ENCODE assay signal across 13 mouse cellular contexts in genomic region chr10:66470684-66471083, GRCm38 (mm10).
DNase-seq lines count a peak whose midpoint lies in the region; ATAC-seq and TF ChIP-seq lines count a peak whose summit lies in the region.
"Had no signal": no experiment of that assay in that cellular context is flagged by ENCODE, and none has a peak within 500 bp of the region (broad histone marks: within the 10 kb centered on the region; RNA-seq: fewer than 3 reads in every experiment).

No protein-coding gene starts in this region.

- peak; percentile 88 for ATAC-seq in forebrain, embryonic 13.5 days
- no peak for ATAC-seq in midbrain, postnatal 0 days (ENCODE audit: low FRiP score)
- no peak for ATAC-seq in midbrain, embryonic 13.5 days
- ATAC-seq in CD4-positive, CD25-positive, alpha-beta regulatory T cell, adult 4 months = no peak
- ATAC-seq: liver, embryonic 12.5 days had no signal

- H3K36me3 ChIP-seq in forebrain, embryonic 13.5 days (ENCODE audit: poor library complexity, severe bottlenecking) = no peaks in the 10 kb centered on the region
- no peaks in the 10 kb centered on the region for H3K36me3 ChIP-seq in forebrain, embryonic 10.5 days (replicated peaks)
- H3K36me3 ChIP-seq in midbrain, postnatal 0 days (ENCODE audit: insufficient read depth, low read length) = no peaks in the 10 kb centered on the region
- no peaks in the 10 kb centered on the region for H3K36me3 ChIP-seq in midbrain, embryonic 13.5 days
- H3K36me3 ChIP-seq: liver, embryonic 12.5 days had no signal

- H3K27ac ChIP-seq in forebrain, embryonic 13.5 days = no peak overlapping the region
- no peak overlapping the region for H3K27ac ChIP-seq in forebrain, embryonic 10.5 days
- H3K27ac ChIP-seq in midbrain, postnatal 0 days (ENCODE audit: low read depth, low read length) = no peak overlapping the region
- H3K27ac ChIP-seq in midbrain, embryonic 13.5 days = no peak overlapping the region
- H3K27ac ChIP-seq: liver, embryonic 12.5 days had no signal

- peak overlapping the region; percentile 21 for H3K4me2 ChIP-seq in forebrain, embryonic 13.5 days
- no peak overlapping the region for H3K4me2 ChIP-seq in midbrain, postnatal 0 days (ENCODE audit: low read depth, low read length, poor library complexity, severe bottlenecking)
- H3K4me2 ChIP-seq in midbrain, embryonic 13.5 days (replicated peaks) = no peak overlapping the region
- H3K4me2 ChIP-seq: liver, embryonic 12.5 days had no signal

- 13% methylated on average over 4 of the region's 4 CpGs for WGBS in forebrain, embryonic 13.5 days
- WGBS in forebrain, embryonic 10.5 days = 73% methylated on average over 4 of the region's 4 CpGs
- 39% methylated on average over 4 of the region's 4 CpGs for WGBS in midbrain, postnatal 0 days
- 38% methylated on average over 4 of the region's 4 CpGs for whole genome bisulfite sequencing in midbrain, embryonic 13.5 days

- DNase-seq in forebrain, embryonic 10.5 days (ENCODE audit: extremely low spot score, low spot score) = no peak
- peak; percentile 46 for DNase-seq in midbrain, postnatal 0 days (ENCODE audit: low spot score)
- DNase-seq in layer of hippocampus, postnatal 14 days (ENCODE audit: low spot score in 2 of 2) = peak; percentile 4 to 8
- peak; percentile 4 to 7 for DNase-seq in right cerebral cortex, postnatal 36 days (ENCODE audit: low spot score in 2 of 2)
- no peak for DNase-seq in c-Kit-positive CD71-positive TER-119-positive erythroid progenitor cells, embryonic 14.5 days (ENCODE audit: low spot score)
- DNase-seq: adrenal gland, adult 2 months; embryo, embryonic 11 days; heart, postnatal 10 days; kidney, adult 9 months had no signal

- H3K4me1 ChIP-seq in forebrain, embryonic 13.5 days = peaks cover 10% of the 10 kb centered on the region; the same call in 1 of the 2 replicates
- no peaks in the 10 kb centered on the region for H3K4me1 ChIP-seq in forebrain, embryonic 10.5 days
- H3K4me1 ChIP-seq in midbrain, postnatal 0 days (ENCODE audit: insufficient read depth, low read length) = peaks cover 3% of the 10 kb centered on the region; the same call in 1 of the 2 replicates
- H3K4me1 ChIP-seq in midbrain, embryonic 13.5 days (replicated peaks) = 0 out of 2 replicates have a peak, but pooled peaks cover 2% of the 10 kb centered on the region
- H3K4me1 ChIP-seq: liver, embryonic 12.5 days had no signal

- no peak overlapping the region for H3K4me3 ChIP-seq in forebrain, embryonic 13.5 days
- H3K4me3 ChIP-seq in forebrain, embryonic 10.5 days = no peak overlapping the region
- H3K4me3 ChIP-seq in midbrain, postnatal 0 days (ENCODE audit: low read depth, low read length) = no peak overlapping the region
- H3K4me3 ChIP-seq in midbrain, embryonic 13.5 days (replicated peaks) = no peak overlapping the region
- H3K4me3 ChIP-seq: liver, embryonic 12.5 days had no signal

- H3K9me3 ChIP-seq in forebrain, embryonic 13.5 days (replicated peaks) = no peaks in the 10 kb centered on the region
- H3K9me3 ChIP-seq in forebrain, embryonic 10.5 days = no peaks in the 10 kb centered on the region
- H3K9me3 ChIP-seq in midbrain, postnatal 0 days (ENCODE audit: low read length) = no peaks in the 10 kb centered on the region
- H3K9me3 ChIP-seq in midbrain, embryonic 13.5 days = no peaks in the 10 kb centered on the region

- H3K9ac ChIP-seq in forebrain, embryonic 13.5 days = no peak overlapping the region
- H3K9ac ChIP-seq in midbrain, postnatal 0 days (replicated peaks; ENCODE audit: low read length, poor library complexity, severe bottlenecking) = no peak overlapping the region
- no peak overlapping the region for H3K9ac ChIP-seq in midbrain, embryonic 13.5 days (replicated peaks)
- H3K9ac ChIP-seq: liver, embryonic 12.5 days had no signal

- H3K27me3 ChIP-seq in forebrain, embryonic 13.5 days = no peaks in the 10 kb centered on the region
- H3K27me3 ChIP-seq in forebrain, embryonic 10.5 days (ENCODE audit: poor library complexity, severe bottlenecking) = no peaks in the 10 kb centered on the region
- no peaks in the 10 kb centered on the region for H3K27me3 ChIP-seq in midbrain, postnatal 0 days (ENCODE audit: insufficient read depth, low read length)
- H3K27me3 ChIP-seq in midbrain, embryonic 13.5 days = no peaks in the 10 kb centered on the region
- H3K27me3 ChIP-seq: liver, embryonic 12.5 days had no signal

- no peak for TF ChIP-seq CTCF in midbrain, postnatal 0 days (IDR thresholded peaks at IDR 0.05)

Comparison
In these comparisons a context has a peak if more than half of its experiments do, and no peak if none do; other contexts are left out.
1. DNase-seq: peak in midbrain, postnatal 0 days (single experiment), layer of hippocampus, postnatal 14 days (2 of 2) and right cerebral cortex, postnatal 36 days (2 of 2); none in forebrain, embryonic 10.5 days (single experiment) and c-Kit-positive CD71-positive TER-119-positive erythroid progenitor cells, embryonic 14.5 days (single experiment).